Mouse (Mus musculus): ENCODE measurements around the gene Ankrd31.
"Not testable (repeated sequence)": the region's sequence is repeated elsewhere in the genome, so short reads cannot be mapped to it uniquely, and the experiment has no call there.

Ankrd31 gene

DNA sequence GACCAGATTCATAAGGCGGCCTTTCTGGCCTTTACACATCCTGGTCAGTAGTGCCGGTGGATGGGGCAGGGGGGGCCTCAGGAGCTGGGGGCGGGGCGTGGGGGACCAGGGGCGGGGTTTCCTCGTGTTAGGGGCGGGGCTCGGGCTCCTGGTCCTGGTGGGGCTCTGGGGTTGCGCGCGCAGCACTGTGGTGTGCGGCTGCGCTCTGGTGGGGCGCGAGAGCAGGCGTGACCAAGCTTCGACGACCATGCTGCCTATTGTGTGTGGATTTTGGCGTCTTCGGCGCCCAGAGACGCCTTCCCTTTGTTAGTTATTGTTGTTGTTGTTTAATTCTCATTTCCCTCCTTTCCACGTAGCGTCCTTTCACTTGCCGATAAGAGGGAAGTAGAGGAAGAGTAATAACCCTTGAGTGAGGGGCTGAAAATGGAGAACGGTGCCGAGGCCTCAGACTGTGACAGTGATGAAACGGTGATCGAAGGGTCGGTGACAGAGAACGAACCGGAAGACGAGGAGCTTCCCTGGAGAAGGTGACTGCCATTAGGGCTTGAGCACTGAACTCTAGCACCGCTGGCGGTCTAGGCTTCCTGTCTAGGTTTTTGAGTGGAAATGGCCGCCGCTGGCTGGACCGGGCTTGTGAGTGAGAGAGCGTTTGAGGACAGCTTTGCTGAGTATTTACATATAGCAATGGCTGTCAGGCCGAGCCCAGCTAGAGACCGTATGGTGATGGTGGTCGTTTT lies at the start of gene Ankrd31:
Ankrd31 (plus strand) TSS at position 164 of the 737 bp plus-strand sequence.
- DNase-seq (ENCODE audit: low spot score in 2 of 2), result no peak

DNA sequence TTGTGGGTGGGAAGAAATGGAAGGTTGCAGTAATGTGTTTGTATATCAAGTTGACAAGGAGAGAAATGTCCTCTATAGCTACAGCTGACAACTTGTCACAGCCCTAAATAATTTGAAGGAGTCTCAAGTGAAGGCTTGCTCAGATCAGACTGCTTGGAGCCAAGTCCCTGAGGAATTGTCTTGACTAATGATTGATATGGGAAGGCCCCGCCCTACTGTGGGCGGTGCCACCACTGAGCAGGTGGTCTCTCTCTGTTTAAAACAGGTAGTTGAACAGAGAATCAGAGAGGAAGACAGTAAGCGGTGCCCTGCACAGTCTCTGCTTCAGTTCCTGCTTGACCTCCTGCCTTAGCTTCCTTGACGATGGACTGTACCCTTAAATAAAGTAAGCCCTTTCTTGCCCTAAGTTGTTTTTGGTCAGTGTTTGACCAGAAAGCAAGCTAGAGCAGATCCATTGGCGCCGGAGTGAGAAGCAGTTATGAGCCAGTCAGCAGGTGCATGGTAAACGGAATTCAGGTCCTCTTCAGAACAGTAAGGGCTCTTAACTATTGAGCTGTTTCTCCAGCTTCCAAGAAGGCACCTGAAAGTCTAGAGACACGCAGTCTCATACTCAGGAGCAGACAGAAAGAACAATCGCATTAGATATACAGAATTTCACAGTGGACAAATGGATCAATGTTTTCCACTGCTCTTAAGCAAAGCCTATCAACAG lies 45.3 kb upstream of the Ankrd31 start:
- DNase-seq (ENCODE audit: low spot score in 2 of 2), result no peak

DNA sequence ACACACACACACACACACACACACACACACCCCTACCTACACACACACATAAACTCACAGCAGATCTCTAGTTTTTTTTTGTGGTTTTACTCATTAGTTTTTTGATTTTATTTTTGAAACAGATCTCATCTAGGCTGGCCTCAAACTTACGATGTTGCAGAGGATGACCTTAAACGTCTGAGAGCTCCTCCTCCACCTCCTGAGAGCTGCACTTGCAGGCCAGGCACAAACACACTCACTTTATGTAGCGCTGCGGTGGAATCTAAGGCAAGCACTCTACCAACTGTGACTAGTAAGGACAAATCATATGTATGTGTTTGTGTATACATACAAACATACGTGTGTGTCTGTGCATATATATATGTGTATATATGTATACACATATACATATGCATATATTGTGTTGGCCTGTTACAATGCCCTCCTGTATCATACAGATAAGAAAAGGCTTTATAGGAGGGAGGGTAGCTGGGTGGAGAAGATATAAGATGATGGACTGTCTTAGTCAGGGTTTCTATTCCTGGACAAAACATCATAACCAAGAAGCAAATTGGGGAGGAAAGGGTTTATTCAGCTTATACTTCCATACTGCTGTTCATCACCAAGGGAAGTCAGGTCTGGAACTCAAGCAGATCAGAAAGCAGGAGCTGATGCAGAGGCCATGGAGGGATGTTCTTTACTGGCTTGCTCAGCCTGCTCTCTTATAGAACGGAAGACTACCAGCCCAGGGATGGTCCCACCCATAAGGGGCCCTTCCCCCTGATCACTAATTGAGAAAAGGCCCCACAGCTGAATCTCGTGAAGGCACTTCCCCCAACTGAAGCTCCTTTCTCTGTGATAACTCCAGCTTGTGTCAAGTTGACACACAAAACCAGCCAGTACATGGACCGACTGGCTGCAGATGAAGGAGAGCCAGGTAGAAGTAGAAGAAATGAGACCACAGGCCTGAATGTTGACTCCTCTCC lies 38.5 kb upstream of the Ankrd31 start:
- DNase-seq (ENCODE audit: low spot score in 2 of 2), result no peak

DNA sequence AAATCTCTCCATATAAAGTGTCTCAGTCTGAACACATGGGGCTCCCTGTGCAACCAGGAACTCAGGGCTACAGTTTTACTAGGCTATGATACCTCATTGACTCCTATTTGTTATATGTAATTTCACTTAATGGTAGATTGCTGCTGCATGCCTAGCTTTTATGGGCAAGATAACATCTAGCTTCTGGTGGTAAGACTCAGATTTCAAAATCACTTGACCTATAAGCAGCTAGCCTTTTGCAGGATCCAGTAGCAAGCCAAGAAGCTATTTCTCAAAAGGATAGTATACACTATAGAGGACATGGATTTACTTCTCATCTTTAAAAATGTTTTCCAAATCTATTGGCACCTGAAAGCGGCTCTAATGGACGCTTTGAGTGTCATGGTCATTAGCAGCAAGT lies 31.8 kb upstream of the Ankrd31 start:
- no peak for DNase-seq (ENCODE audit: low spot score in 2 of 2)

DNA sequence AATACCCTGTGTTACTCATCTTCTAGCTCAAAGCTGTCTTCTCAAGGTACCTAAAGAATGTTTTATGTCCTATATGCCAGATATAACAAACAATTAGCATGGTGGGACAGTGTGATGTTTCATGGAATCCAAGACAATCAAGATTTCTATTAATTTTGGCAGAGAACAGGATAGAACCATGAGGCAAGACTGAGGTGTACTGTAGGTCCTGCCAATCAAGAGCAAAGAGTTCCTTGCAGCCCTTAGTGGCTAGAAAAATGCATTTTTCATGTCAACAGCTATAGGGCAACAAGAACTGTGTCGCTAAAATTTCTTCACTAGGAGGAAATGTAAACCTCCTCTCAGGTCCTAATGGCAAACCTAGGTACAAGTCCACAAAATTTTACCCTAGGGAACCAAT lies 30.3 kb upstream of the Ankrd31 start:
- no peak for DNase-seq (ENCODE audit: low spot score in 2 of 2)

DNA sequence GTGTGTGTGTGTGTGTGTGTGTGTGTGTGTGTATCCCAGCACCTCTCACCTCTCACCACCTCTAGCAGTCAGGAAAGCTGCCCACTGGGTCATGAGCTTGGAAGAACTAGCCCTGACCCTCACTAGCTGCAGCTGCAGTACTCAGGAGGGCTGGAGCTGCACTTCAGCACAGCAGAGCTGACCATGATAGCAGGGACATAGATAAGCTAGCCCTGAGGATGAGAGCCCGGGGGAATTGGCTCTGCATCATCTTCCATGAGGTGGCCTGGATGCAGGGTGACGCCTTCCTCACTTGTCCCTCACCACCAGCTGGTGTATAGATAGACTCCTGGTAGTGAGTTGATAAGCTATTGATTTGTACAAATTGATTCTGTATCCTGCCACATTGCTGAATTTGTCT lies 28.1 kb upstream of the Ankrd31 start:
- no peak for DNase-seq (ENCODE audit: low spot score in 2 of 2)

DNA sequence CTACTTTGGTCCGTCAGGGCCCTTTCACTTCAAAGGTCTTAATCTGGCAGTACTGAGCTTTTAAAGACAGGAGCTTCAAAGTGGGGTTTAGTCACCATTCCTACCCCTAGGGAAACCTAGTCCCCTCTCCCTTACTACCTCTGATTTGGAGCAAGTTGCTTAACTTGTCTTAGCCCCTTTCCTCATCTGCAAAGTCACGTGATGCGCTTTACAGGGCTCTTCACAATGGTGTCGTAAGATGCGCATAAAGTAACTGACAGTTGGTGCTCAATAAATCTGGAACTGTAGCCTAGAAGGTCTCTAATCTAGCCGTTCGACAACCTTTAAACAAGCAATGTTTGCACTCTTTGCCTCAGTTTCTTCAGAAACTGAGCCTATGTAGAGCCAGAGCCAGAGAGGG lies 19.8 kb upstream of the Ankrd31 start:
- no peak for DNase-seq (ENCODE audit: low spot score in 2 of 2)

DNA sequence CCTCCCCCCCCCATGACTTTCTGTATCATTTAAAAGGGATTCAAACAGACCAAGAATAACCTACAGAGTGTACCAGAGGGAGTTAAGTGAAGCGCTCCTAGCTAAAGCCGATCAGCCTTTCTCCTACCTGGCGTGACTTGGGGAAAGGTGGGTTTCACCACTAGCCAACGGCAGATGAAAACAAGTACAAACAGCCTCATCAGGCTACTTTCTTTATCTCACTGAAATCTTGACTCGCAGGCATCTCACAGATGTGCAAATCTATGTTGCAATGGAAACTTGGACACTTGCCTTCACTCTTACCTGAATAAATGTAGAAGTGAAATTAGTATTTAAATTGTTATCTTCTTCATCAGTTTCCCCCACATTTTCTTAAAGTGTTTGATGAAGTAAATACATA lies 18.9 kb upstream of the Ankrd31 start:
- no peak for DNase-seq (ENCODE audit: low spot score in 2 of 2)

DNA sequence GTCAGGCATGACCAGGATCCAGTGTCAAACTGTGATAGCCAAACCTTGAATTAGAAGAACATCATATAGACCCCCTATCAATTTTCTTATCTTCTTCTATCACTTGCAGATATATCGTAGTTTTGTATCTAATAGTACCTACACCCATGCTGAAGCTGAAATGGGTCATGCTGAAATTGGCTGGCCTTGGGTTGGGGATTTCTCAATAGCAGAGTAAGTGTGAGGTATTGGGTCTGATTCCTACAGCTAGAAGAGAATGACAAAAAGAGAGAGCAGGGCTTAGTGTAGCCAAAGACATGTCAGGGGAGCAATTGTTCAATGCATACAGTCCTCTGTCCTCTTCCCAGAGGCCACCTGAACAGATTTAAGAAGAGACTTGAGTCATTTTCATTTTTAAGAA lies 18.0 kb upstream of the Ankrd31 start:
- no peak for DNase-seq (ENCODE audit: low spot score in 2 of 2)

DNA sequence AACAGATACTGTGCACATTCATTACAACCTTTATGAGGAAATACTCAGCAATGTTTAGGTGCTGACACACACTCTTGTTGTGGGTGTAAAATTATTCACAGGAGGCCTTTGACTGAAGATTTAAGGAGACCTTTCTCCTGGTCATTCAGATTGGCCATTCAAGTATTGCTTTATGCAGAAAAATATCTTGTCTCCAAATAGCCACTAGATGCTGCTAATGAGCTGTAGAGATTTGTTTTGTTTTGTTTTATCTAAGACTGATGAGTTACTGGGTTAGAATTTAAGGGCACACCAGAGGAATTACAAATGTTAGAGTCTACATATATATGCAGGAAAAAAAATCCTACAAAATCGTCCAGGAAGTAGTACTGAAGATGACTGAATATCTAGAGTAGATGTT lies 12.9 kb upstream of the Ankrd31 start:
- DNase-seq (ENCODE audit: low spot score in 2 of 2), result no peak

DNA sequence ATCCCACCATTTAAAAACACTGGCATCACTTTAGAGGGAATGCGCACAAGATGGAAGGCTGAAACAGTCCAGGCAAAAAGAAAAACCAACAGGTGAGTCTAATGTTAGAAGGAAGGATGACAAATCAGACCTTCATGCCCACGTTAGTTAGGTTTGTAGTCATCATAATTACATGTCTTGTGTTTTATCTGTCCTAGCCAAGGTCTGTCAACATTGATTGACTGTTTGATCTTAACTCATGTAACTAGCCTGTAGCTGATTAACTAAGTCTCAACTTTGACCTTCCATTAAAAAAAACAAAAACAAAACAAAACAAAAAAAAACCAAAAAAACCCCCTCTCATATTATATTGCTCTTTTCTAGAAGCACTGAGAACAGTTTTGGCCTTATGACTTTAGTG lies 7.9 kb upstream of the Ankrd31 start:
- no peak for DNase-seq (ENCODE audit: low spot score in 2 of 2)

DNA sequence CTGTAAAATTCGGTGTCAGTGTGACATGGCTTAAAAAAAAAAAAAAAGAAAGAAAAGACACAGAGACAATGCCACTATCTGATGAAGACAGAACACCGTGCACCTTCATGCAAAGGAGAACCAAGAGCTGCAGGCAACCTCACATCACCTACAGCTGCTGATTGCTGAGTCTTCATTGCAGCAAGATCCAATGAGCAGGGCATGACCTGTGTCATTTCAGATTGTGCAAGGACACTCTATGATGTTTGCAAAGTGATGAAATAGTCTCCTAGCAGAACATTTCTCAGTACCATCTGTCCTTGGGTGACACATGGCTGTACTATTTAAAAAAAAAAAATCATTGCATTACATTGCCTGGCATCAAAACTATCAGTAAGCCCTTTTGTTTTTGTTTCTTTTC lies 5.2 kb upstream of the Ankrd31 start:
- DNase-seq (ENCODE audit: low spot score in 2 of 2), result no peak

DNA sequence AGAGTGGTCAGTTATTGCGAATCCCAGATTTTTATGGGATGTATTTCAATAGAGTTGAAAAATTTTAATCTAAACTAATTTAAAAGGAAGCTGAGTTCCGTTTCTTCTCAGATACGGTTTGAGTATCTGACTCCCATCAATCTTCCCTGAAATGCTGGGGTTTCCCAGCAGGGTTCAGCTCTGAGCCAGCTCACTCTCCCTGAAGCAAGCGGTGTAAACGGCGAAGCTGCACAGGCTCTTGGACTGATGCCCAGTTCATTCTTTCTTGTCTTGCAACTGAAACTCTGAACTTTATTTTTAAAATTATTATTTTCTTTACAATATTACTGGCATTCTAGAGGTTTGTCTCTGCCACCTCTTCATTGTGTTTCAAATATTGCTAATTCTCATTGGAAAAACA lies 2.0 kb upstream of the Ankrd31 start:
- no peak for DNase-seq (ENCODE audit: low spot score in 2 of 2)

DNA sequence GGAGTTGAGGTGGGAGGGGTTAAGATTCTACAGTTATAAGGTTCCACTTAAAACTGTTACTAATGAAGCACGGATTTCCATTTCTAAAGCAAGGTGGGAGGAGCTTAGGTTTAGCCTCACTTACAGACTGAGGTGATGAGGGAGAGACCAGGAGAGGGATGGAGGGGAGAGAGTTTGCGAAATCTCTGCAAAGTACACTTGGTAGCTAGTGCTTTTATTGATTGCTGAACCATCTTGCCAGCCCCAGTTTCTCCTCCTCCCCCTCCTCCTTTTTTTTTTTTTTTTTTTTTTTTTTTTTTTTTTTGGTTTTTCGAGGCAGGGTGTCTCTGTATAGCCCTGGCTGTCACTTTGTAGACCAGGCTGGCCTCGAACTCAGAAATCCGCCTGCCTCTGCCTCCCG lies 1.8 kb downstream of the Ankrd31 start:
- no peak for DNase-seq (ENCODE audit: low spot score in 2 of 2)

DNA sequence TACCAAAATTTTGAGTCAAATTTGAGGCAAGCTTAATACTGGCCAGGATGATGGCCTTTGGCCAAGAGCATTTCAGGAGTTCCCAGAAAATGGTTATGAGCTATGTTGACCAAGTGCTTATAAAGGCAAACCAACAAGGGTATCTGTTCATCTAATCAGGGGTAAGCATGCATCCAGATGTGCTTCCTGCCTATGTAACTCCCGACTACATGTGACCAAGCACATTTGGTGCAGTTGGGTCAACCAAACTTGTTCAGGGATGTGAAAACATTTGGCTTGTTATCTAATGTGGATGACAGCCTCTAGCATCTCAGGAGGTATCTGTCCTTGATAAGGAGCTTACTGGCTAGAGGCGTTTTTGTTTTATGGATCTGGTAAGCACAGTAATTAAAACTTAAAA lies 12.8 kb downstream of the Ankrd31 start:
- no peak for DNase-seq (ENCODE audit: low spot score in 2 of 2)

DNA sequence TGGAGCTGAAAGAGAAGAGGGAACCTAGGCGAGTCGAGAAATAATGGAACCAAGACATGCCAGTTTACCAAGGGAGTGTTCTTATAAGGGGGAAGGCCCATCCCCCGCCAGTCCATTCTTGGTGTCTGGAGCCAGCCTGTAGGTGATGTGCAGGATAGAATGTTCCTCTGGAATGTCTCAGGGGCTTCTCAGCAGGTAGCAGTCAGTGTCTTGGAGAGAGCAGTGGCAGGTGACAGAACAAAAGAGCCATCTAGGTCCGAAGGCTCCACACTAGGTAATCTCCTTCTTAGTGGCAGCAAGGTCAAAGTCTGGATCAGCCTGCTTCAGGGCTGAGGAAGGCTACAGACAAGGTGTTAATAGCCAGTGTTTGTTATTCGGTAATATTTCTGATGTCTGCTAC lies 38.0 kb downstream of the Ankrd31 start:
- DNase-seq (ENCODE audit: low spot score in 2 of 2), result not testable (repeated sequence)

DNA sequence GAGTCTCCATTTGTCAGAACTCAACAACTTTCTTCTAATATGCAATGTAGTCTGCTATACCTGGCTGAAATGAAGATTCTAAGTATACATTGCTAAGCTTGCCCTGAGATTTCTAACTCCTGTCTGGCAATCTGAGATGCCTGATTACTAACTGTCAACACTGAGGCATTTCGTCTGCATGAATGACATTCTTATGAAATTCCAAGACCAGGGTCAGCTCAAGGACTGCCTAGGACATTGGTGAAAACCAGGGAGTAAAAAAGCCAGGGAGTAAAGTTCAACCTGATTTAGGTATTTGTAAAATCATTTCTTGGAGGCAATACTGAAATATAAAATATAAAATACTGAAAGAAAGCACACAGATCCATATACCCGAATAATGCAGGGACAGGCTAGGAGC lies 45.4 kb downstream of the Ankrd31 start:
- no peak for DNase-seq (ENCODE audit: low spot score in 2 of 2)

DNA sequence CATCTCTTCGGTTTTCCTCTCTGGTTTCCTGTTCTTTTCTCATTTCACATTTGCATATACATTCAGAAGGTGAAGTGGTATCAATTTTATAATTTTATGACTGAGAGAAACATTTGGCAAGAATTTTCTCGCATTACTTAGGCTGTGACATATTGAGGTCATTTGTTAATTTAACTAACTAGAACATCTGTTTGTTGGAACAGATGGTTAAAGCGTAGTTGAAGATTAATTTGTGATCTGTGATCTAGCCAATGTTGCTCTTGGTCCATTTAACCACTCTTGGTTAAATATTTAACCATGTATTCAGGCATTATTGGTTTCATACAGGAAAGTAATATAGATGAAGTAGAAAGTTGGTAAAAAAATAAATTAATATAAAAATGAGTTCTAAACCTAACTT lies 47.2 kb downstream of the Ankrd31 start:
- no peak for DNase-seq (ENCODE audit: low spot score in 2 of 2)

DNA sequence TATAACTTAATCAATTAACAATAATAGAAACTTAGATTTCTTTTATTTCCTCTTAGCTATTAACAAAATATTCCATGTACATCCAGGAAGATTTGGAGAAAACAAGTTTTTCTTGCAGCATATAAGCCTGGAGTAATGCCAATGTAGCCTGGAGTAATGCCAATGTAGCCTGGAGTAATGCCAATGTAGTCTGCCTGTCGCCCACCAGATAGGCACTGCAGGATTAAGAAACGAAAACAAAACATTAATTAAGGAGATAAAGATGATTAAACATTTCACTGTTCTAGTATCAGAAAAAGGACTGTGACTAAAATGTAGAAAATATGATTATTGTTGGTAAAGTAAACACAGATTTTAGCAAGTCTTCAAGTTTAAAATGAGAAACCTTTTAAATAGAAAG lies 49.4 kb downstream of the Ankrd31 start:
- peak in 1 of 2 experiments; percentile 61 for DNase-seq (ENCODE audit: low spot score in 2 of 2)

DNA sequence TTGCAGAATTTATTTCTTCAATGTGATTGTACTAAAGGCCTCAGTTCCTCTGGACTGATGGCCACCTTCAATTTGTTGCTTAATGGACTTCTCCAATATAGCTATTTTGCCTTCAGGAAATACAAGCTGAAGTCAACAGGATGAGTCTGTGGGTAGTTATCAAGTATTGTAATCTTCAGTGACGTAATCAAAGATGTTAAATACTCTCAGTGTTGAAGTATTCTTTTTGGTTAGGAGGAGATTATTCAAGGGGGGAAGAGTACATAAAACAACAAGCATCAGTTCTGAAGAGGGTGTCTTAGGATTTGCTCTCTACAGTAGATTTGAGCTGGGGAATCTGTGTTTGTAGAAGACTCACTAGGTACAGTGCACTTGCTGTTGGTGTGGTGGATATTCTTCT lies 101.7 kb downstream of the Ankrd31 start:
- no peak for DNase-seq (ENCODE audit: low spot score in 2 of 2)

DNA sequence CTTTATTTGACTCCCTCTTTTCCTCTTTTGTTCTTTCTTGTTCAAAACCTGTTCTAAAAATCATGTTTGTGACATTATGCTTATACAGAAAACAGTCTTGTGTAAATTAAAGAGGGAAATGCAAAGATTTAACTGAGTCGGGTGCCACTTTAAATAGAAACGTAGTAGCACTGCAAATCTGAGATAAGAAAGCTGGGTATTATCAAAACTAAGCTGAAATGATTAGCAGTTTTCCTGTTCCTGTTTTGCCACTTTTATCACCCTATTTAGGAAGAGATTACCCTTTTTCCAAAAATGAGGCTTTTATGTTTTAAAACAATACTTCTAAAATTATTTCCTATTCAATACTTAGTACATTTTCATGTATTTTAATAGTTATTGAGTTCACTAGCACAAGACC lies 104.1 kb downstream of the Ankrd31 start:
- no peak for DNase-seq (ENCODE audit: low spot score in 2 of 2)

DNA sequence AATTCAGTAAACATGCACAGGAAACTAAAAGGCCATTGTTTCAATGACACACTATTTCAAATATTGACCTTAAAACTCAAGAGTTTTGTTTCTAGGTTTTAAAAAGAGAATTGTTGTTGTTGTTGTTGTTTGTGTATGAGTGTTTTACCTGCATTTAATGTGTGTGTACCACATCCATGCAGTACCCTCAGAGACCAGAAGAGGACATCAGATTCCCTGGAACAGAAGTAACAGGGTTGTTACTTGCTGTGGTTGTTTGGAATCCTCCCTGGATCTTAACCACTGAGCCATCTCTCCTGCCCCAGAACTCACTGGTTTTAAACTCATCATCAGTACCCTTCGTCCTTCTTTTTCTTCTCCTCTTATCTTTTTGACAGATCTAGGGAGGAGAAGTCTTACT lies 105.2 kb downstream of the Ankrd31 start:
- DNase-seq (ENCODE audit: low spot score in 2 of 2), result peak in 1 of 2 experiments; percentile 5
